Mouse (Mus musculus) cortical plate, adult 2 months (tissue): ENCODE measurements around the gene Hnrnpa2b1.

Source experiments
- CTCF ChIP-seq: fragments of 200-500 bp; IDR thresholded peaks from 2 replicates; pipeline ENCODE4 v1.5.1; 2011; ENCODE audit warnings: mild to moderate bottlenecking, control low read depth, low read length; ENCODE audit not compliant: insufficient read depth; ENCODE audit errors: extremely low read depth
- POLR2A ChIP-seq: fragments of 200-500 bp; IDR thresholded peaks from 2 replicates; pipeline ENCODE4 v1.6.1; 2011; ENCODE audit warnings: mild to moderate bottlenecking, low read length, control low read depth; ENCODE audit not compliant: insufficient read depth; ENCODE audit errors: extremely low read depth

GRCm38 (mm10) chr6:51452927-51453503 lies 16.7 kb downstream of the Hnrnpa2b1 start:
- TF ChIP-seq POLR2A = no peak
- no peak for TF ChIP-seq CTCF
